Mouse (Mus musculus): ENCODE data around the gene Nrm.
A peak's percentile ranks its signal among the peaks of the same experiment; 100 is the strongest.

- TF ChIP-seq CTCF (IDR thresholded peaks at IDR 0.05; ENCODE audit: low read depth), result peak; percentile 47
- no peak for TF ChIP-seq EP300 (IDR thresholded peaks at IDR 0.05; ENCODE audit: low read depth)
Measured at GRCm38 (mm10) chr17:35843514-35843913, 17.6 kb upstream of the Nrm start.

Data from liver, embryonic 14.5 days (tissue).